Mouse (Mus musculus): ENCODE results near the gene Slc22a27. TPM values are rescaled to one million over a fixed set of nuclear protein-coding genes. Genes with fewer than 3 reads are reported as not detected.
"Not testable (repeated sequence)": the region's sequence is repeated elsewhere in the genome, so short reads cannot be mapped to it uniquely, and the experiment has no call there.

Gene Slc22a27
- not detected in 2 replicates for polyA plus RNA-seq (2014; fragmentation: Nextera tagmentation; extraction: Ambion mirVana)

- H3K9me3 ChIP-seq (replicated peaks; ENCODE audit: control insufficient read depth, low read length); H3K4me3 ChIP-seq (ENCODE audit: low read depth, low read length); DNase-seq (ENCODE audit: low spot score); H3K4me1 ChIP-seq (ENCODE audit: control insufficient read depth, insufficient read depth, low read length); H3K36me3 ChIP-seq (ENCODE audit: control insufficient read depth, insufficient read depth, low read length); ATAC-seq; H3K27ac ChIP-seq (ENCODE audit: low read depth, low read length); H3K27me3 ChIP-seq (replicated peaks; ENCODE audit: control insufficient read depth, insufficient read depth, low read length); H3K4me2 ChIP-seq (ENCODE audit: low read length); H3K9ac ChIP-seq (ENCODE audit: low read length): not testable (repeated sequence)
- 68% methylated on average over 5 of the region's 5 CpGs for WGBS
These were observed at the start of gene Slc22a27 for GRCm38 (mm10) chr19:7965927-7966326. Gene Slc22a27, minus strand, starts transcription at chr19:7966027.

GRCm38 (mm10) chr19:8011596-8011995 is 45.8 kb upstream of the Slc22a27 start:
- H3K27me3 ChIP-seq (replicated peaks; ENCODE audit: control insufficient read depth, insufficient read depth, low read length); H3K4me2 ChIP-seq (ENCODE audit: low read length); H3K4me3 ChIP-seq (ENCODE audit: low read depth, low read length); H3K9ac ChIP-seq (ENCODE audit: low read length); H3K27ac ChIP-seq (ENCODE audit: low read depth, low read length); H3K36me3 ChIP-seq (ENCODE audit: control insufficient read depth, insufficient read depth, low read length); H3K9me3 ChIP-seq (replicated peaks; ENCODE audit: control insufficient read depth, low read length); ATAC-seq; H3K4me1 ChIP-seq (ENCODE audit: control insufficient read depth, insufficient read depth, low read length); DNase-seq (ENCODE audit: low spot score): not testable (repeated sequence)
- WGBS: 93% methylated on average over 9 of the region's 9 CpGs

- H3K27ac ChIP-seq (ENCODE audit: low read depth, low read length); H3K36me3 ChIP-seq (ENCODE audit: control insufficient read depth, insufficient read depth, low read length); H3K27me3 ChIP-seq (replicated peaks; ENCODE audit: control insufficient read depth, insufficient read depth, low read length); H3K9ac ChIP-seq (ENCODE audit: low read length); DNase-seq (ENCODE audit: low spot score); ATAC-seq; H3K9me3 ChIP-seq (replicated peaks; ENCODE audit: control insufficient read depth, low read length); H3K4me3 ChIP-seq (ENCODE audit: low read depth, low read length); H3K4me1 ChIP-seq (ENCODE audit: control insufficient read depth, insufficient read depth, low read length); H3K4me2 ChIP-seq (ENCODE audit: low read length): not testable (repeated sequence)
- 93% methylated on average over 6 of the region's 6 CpGs for WGBS
These were observed 43.3 kb upstream of the Slc22a27 start for GRCm38 (mm10) chr19:8009086-8009485.

- 76% methylated on average over 2 of the region's 2 CpGs for WGBS
- H3K9me3 ChIP-seq (replicated peaks; ENCODE audit: control insufficient read depth, low read length): no peaks in the 10 kb centered on the region
- ATAC-seq: no peak
- no peak overlapping the region for H3K4me3 ChIP-seq (ENCODE audit: low read depth, low read length)
- H3K27ac ChIP-seq (ENCODE audit: low read depth, low read length): no peak overlapping the region
- no peak overlapping the region for H3K4me2 ChIP-seq (ENCODE audit: low read length)
- H3K36me3 ChIP-seq (ENCODE audit: control insufficient read depth, insufficient read depth, low read length): no peaks in the 10 kb centered on the region
- no peaks in the 10 kb centered on the region for H3K4me1 ChIP-seq (ENCODE audit: control insufficient read depth, insufficient read depth, low read length)
- no peak overlapping the region for H3K9ac ChIP-seq (ENCODE audit: low read length)
- no peaks in the 10 kb centered on the region for H3K27me3 ChIP-seq (replicated peaks; ENCODE audit: control insufficient read depth, insufficient read depth, low read length)
- no peak for DNase-seq (ENCODE audit: low spot score)
These were observed 2.9 kb upstream of the Slc22a27 start for GRCm38 (mm10) chr19:7968703-7969102.

- WGBS: 57% methylated on average over 1 of the region's 1 CpGs
- DNase-seq (ENCODE audit: low spot score); H3K4me2 ChIP-seq (ENCODE audit: low read length); ATAC-seq; H3K27me3 ChIP-seq (replicated peaks; ENCODE audit: control insufficient read depth, insufficient read depth, low read length); H3K9me3 ChIP-seq (replicated peaks; ENCODE audit: control insufficient read depth, low read length); H3K4me3 ChIP-seq (ENCODE audit: low read depth, low read length); H3K9ac ChIP-seq (ENCODE audit: low read length); H3K27ac ChIP-seq (ENCODE audit: low read depth, low read length); H3K4me1 ChIP-seq (ENCODE audit: control insufficient read depth, insufficient read depth, low read length); H3K36me3 ChIP-seq (ENCODE audit: control insufficient read depth, insufficient read depth, low read length): not testable (repeated sequence)
These were observed 723 bp upstream of the Slc22a27 start for GRCm38 (mm10) chr19:7966550-7966949.

- WGBS: 89% methylated on average over 18 of the region's 18 CpGs
- not testable (repeated sequence) for H3K4me1 ChIP-seq (ENCODE audit: control insufficient read depth, insufficient read depth, low read length); H3K4me2 ChIP-seq (ENCODE audit: low read length); H3K27me3 ChIP-seq (replicated peaks; ENCODE audit: control insufficient read depth, insufficient read depth, low read length); H3K27ac ChIP-seq (ENCODE audit: low read depth, low read length); ATAC-seq; DNase-seq (ENCODE audit: low spot score); H3K4me3 ChIP-seq (ENCODE audit: low read depth, low read length); H3K9ac ChIP-seq (ENCODE audit: low read length); H3K36me3 ChIP-seq (ENCODE audit: control insufficient read depth, insufficient read depth, low read length)
- peaks cover 12% of the 10 kb centered on the region for H3K9me3 ChIP-seq (replicated peaks; ENCODE audit: control insufficient read depth, low read length)
These were observed 26.4 kb downstream of the Slc22a27 start for GRCm38 (mm10) chr19:7939391-7939790.

- 83% methylated on average over 1 of the region's 1 CpGs for WGBS
- Histone ChIP-seq H3K36me3 (ENCODE audit: control insufficient read depth, insufficient read depth, low read length) (no peaks in the 10 kb centered on the region), H3K4me2 (ENCODE audit: low read length) (no peak overlapping the region)
These were observed 89.2 kb downstream of the Slc22a27 start for GRCm38 (mm10) chr19:7876626-7877025.

GRCm38 (mm10) chr19:7829851-7830250 is 136.0 kb downstream of the Slc22a27 start:
- Histone ChIP-seq H3K36me3 (ENCODE audit: control insufficient read depth, insufficient read depth, low read length) (no peaks in the 10 kb centered on the region), H3K27me3 (replicated peaks; ENCODE audit: control insufficient read depth, insufficient read depth, low read length) (no peaks in the 10 kb centered on the region), H3K4me2 (ENCODE audit: low read length) (no peak overlapping the region), H3K9me3 (replicated peaks; ENCODE audit: control insufficient read depth, low read length) (0 out of 2 replicates have a peak, but pooled peaks cover 2% of the 10 kb centered on the region), H3K9ac (ENCODE audit: low read length) (no peak overlapping the region), H3K4me1 (ENCODE audit: control insufficient read depth, insufficient read depth, low read length) (no peaks in the 10 kb centered on the region), H3K4me3 (ENCODE audit: low read depth, low read length) (no peak overlapping the region), H3K27ac (ENCODE audit: low read depth, low read length) (no peak overlapping the region)
- DNase-seq (ENCODE audit: low spot score) (no peak), ATAC-seq (no peak)
- 69% methylated on average over 2 of the region's 2 CpGs for WGBS

More at GRCm38 (mm10) chr19:7876626-7877025, 89.2 kb downstream of the Slc22a27 start:
- Histone ChIP-seq H3K4me3 (ENCODE audit: low read depth, low read length) (no peak overlapping the region), H3K27me3 (replicated peaks; ENCODE audit: control insufficient read depth, insufficient read depth, low read length) (no peaks in the 10 kb centered on the region), H3K9ac (ENCODE audit: low read length) (no peak overlapping the region), H3K9me3 (replicated peaks; ENCODE audit: control insufficient read depth, low read length) (no peaks in the 10 kb centered on the region; the same call in 1 of the 2 replicates), H3K4me1 (ENCODE audit: control insufficient read depth, insufficient read depth, low read length) (no peaks in the 10 kb centered on the region), H3K27ac (ENCODE audit: low read depth, low read length) (no peak overlapping the region)
- DNase-seq (ENCODE audit: low spot score) (no peak), ATAC-seq (no peak)

All from forebrain, embryonic 14.5 days (tissue).